Mouse (Mus musculus) cerebellum, adult 2 months (tissue): Measurements from ENCODE around the gene Fzd4.

ENCODE experiments used
- CTCF ChIP-seq: fragments of 200-500 bp; IDR thresholded peaks from 2 replicates; pipeline ENCODE4 v1.5.1; 2011; ENCODE audit warnings: low read depth, mild to moderate bottlenecking, control low read depth, low read length, moderate library complexity, borderline replicate concordance; ENCODE audit not compliant: insufficient read depth
- POLR2A ChIP-seq: fragments of 200-500 bp; IDR thresholded peaks from 2 replicates; pipeline ENCODE4 v1.6.1; 2011; ENCODE audit warnings: low read length, control low read depth, borderline replicate concordance; ENCODE audit not compliant: insufficient read depth

GRCm38 (mm10) chr7:89371623-89372295, 32.4 kb upstream of the Fzd4 start:
- no peak for TF ChIP-seq CTCF
- no peak for TF ChIP-seq POLR2A
